Mouse (Mus musculus) stomach, embryonic 14.5 days (tissue): Measurements from ENCODE around the gene A630095E13Rik. TPM values are rescaled to one million over a fixed set of nuclear protein-coding genes. Genes with fewer than 3 reads are reported as not detected.
"Not testable (repeated sequence)": the region's sequence is repeated elsewhere in the genome, so short reads cannot be mapped to it uniquely, and the experiment has no call there.

Experiments used
- ATAC-seq: fragments of 200-750 bp; cut with Nextera tagmentation; 2 replicates; pipeline ENCODE4 v1.8.0; 2017; ENCODE audit warnings: low read depth, moderate TSS enrichment; ENCODE audit not compliant: insufficient number of reproducible peaks, insufficient read depth, low FRiP score
- H3K27ac ChIP-seq: fragments of 300-500 bp; sonication (generic); 2 replicates; pipeline ENCODE4 v1.5.1; 2014; ENCODE audit warnings: mild to moderate bottlenecking, low read length, moderate library complexity, mixed read lengths
- H3K27me3 ChIP-seq: fragments of 300-500 bp; sonication (generic); 2 replicates; pipeline ENCODE4 v1.6.1; 2014; ENCODE audit warnings: low read length, control low read depth, mixed read lengths; ENCODE audit not compliant: control insufficient read depth, insufficient read depth
- H3K36me3 ChIP-seq: fragments of 300-500 bp; sonication (generic); 2 replicates; pipeline ENCODE4 v1.6.1; 2014; ENCODE audit warnings: mild to moderate bottlenecking, control low read depth, low read length, moderate library complexity, mixed read lengths; ENCODE audit not compliant: control insufficient read depth, insufficient read depth
- H3K4me1 ChIP-seq: fragments of 300-500 bp; sonication (generic); 2 replicates; pipeline ENCODE4 v1.6.1; 2014; ENCODE audit warnings: low read length, control low read depth, mixed read lengths; ENCODE audit not compliant: control insufficient read depth, insufficient read depth
- H3K4me2 ChIP-seq: fragments of 300-500 bp; sonication (generic); replicated peaks from 2 replicates; pipeline ENCODE4 v1.6.1; 2014; ENCODE audit warnings: low read depth, low read length, control low read depth
- H3K4me3 ChIP-seq: fragments of 300-500 bp; sonication (generic); 2 replicates; pipeline ENCODE4 v1.5.1; 2014; ENCODE audit warnings: low read depth, low read length, control low read depth
- H3K9ac ChIP-seq: fragments of 300-500 bp; sonication (generic); replicated peaks from 2 replicates; pipeline ENCODE4 v1.6.1; 2014; ENCODE audit warnings: low read depth, mild to moderate bottlenecking, control low read depth, low read length, moderate library complexity, mixed read lengths
- H3K9me3 ChIP-seq: fragments of 300-500 bp; sonication (generic); 2 replicates; pipeline ENCODE4 v1.6.1; 2016; ENCODE audit warnings: low read depth, low read length, control low read depth; ENCODE audit not compliant: control insufficient read depth
- WGBS: fragments of 180-500 bp; shearing (Covaris S2); extraction: QIAGEN DNeasy Blood & Tissue Kit; methylation state at CpG from one replicate; pipeline ENCODE4 v1.1.7; 2014; 5-methylcytosine and 5-hydroxymethylcytosine counted together
- polyA plus RNA-seq: library from polyadenylated mRNA; unstranded; fragments of >200 nt; fragmentation: Nextera tagmentation; extraction: Ambion mirVana; gene quantifications from 2 replicates; pipeline ENCODE4 v1.2.1, GENCODE M21; 2014

Gene A630095E13Rik
- not detected in 2 replicates for polyA plus RNA-seq

DNA sequence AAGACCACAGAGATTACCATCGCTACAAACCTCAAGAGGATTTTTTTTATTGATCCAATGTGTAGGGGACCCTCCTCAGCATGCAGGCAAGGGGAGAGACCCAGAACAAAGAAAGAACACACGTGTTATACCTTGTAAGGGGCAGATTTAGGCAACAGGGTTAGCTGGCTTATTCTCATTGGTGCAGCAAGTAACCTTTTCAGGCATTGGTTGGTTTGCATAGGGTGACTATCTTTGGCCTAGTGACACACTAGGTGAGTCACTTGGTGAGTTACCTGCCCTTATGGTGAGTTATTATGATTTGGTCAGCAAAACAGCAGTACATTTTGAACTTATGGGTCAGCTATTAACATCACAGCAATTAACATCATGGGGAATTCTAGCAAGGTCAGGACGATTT, at the start of gene A630095E13Rik:
TSS of gene A630095E13Rik (minus strand) at position 101 of the 400 bp plus-strand sequence.
- not testable (repeated sequence) for H3K36me3 ChIP-seq, H3K4me2 ChIP-seq

DNA sequence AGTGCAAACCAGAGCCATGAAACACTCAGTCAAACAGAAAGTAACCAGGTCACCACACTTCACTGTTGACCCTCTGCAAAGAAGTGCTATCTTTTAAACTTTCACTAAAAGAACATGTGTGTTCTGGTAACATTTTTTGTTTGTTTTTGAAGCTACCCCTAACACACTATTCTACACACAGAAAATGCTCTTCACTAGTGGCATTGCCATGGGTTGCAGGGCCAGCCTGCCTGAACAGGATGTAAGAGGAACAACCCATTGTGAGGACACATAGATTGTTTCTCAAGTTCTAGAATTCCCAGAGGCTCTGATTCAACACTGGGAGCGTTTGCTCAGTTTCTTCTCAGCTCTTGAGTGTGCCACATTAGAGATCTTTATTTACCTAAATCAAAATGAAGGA, 49.7 kb upstream of the A630095E13Rik start, which contains the start of gene Acrv1:
TSS of gene Acrv1 (plus strand) at position 301 of the 400 bp plus-strand sequence.
- no peak within 1 kb of the TSS for H3K4me3 ChIP-seq
- no peaks in the 10 kb centered on the region for H3K36me3 ChIP-seq
- no peaks in the 10 kb centered on the region for H3K9me3 ChIP-seq
- no peak for ATAC-seq
- H3K4me1 ChIP-seq: no peaks in the 10 kb centered on the region
- H3K27me3 ChIP-seq: no peaks in the 10 kb centered on the region
- no peak within 1 kb of the TSS for H3K27ac ChIP-seq
- WGBS: 49% methylated on average over 1 of the region's 1 CpGs
- no peak within 1 kb of the TSS for H3K4me2 ChIP-seq
- H3K9ac ChIP-seq: no peak within 1 kb of the TSS

More for the DNA sequence above, at the start of gene A630095E13Rik:
- H3K9me3 ChIP-seq, H3K27ac ChIP-seq, H3K27me3 ChIP-seq, ATAC-seq, H3K9ac ChIP-seq, H3K4me3 ChIP-seq, H3K4me1 ChIP-seq: not testable (repeated sequence)
- WGBS: 59% methylated on average over 3 of the region's 3 CpGs

DNA sequence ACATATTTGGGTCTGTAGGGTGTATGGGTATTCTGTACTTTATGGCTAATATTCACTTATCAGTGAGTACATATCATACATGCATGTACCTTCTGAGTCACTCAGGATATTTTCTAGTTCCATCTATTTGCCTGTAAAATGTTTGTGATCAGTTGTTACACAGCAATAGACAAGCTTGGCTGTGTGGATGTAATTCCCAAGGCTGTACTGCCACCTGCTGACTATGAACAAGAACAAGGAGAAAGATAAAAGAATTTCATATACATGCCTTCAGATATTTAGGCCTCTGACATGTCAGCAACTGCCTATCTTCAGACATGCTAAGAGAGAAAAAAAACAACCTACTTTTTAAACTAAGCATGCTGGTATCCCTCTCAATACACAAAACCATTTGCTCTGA, 44.2 kb upstream of the A630095E13Rik start:
- Histone ChIP-seq H3K27me3 (no peaks in the 10 kb centered on the region), H3K9ac (no peak overlapping the region), H3K4me3 (no peak overlapping the region), H3K4me2 (no peak overlapping the region), H3K27ac (no peak overlapping the region), H3K4me1 (no peaks in the 10 kb centered on the region), H3K36me3 (no peaks in the 10 kb centered on the region), H3K9me3 (no peaks in the 10 kb centered on the region)
- ATAC-seq: no peak

DNA sequence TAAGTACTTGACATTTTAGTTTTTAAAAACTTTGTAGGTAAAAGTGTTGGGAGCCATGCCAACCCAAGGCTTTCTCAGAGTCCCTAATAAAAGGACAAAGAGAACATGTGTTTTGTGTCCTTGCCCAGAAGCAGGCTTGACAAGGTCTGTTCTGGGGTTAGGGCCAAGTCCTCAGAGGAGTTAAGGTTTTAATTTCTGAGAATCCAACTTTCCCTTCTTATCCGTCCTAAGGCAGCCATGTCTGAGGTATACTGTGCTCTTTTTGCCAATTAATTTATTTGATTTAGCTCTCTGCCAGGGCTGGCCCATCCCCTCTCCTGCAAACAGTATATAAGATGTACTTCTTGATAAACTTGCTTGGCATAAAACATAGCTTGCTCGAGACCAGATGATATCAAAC, 38.2 kb upstream of the A630095E13Rik start:
- H3K9ac ChIP-seq: no peak overlapping the region
- H3K27ac ChIP-seq: no peak overlapping the region
- H3K9me3 ChIP-seq: no peaks in the 10 kb centered on the region
- no peaks in the 10 kb centered on the region for H3K27me3 ChIP-seq
- no peaks in the 10 kb centered on the region for H3K36me3 ChIP-seq
- no peak for ATAC-seq
- no peak overlapping the region for H3K4me3 ChIP-seq
- H3K4me2 ChIP-seq: no peak overlapping the region
- no peaks in the 10 kb centered on the region for H3K4me1 ChIP-seq
- 56% methylated on average over 2 of the region's 2 CpGs for WGBS

Other genes with a start within 250 kb of the A630095E13Rik start
- gene Gm7257, start 211.5 kb downstream of the A630095E13Rik start, polyA plus RNA-seq: not detected in 2 replicates
- not detected in 2 replicates for gene Gm9513, start 167.7 kb downstream of the A630095E13Rik start, polyA plus RNA-seq
- gene Gm5615, start 101.4 kb downstream of the A630095E13Rik start, polyA plus RNA-seq: not detected in 2 replicates
- gene Gm17689, start 60.7 kb downstream of the A630095E13Rik start, polyA plus RNA-seq: not detected in 2 replicates
- gene Acrv1, start 49.8 kb upstream of the A630095E13Rik start, polyA plus RNA-seq: not detected in 2 replicates
- 42.0 and 42.6 TPM in 2 replicates for gene Chek1, start 83.7 kb upstream of the A630095E13Rik start, polyA plus RNA-seq
- 240 and 279 TPM in 2 replicates for gene Stt3a, start 124.3 kb upstream of the A630095E13Rik start, polyA plus RNA-seq
- 45.8 and 49.6 TPM in 2 replicates for gene Ei24, start 154.0 kb upstream of the A630095E13Rik start, polyA plus RNA-seq
- gene Fez1, start 178.5 kb upstream of the A630095E13Rik start, polyA plus RNA-seq: 24.0 and 25.5 TPM in 2 replicates